Mouse (Mus musculus) embryonic fibroblast, embryonic 13.5 days (primary cell): ENCODE measurements around the gene Myo18a.

Experiments
- CTCF ChIP-seq: IDR thresholded peaks from 2 replicates; pipeline ENCODE4 v1.5.1; 2011; ENCODE audit warnings: mild to moderate bottlenecking, control low read depth, low read length, moderate library complexity, borderline replicate concordance; ENCODE audit not compliant: insufficient read depth
- POLR2A ChIP-seq: IDR thresholded peaks from 2 replicates; pipeline ENCODE4 v1.6.1; 2011; ENCODE audit warnings: low read depth, mild to moderate bottlenecking, control low read depth, low read length, moderate library complexity

GRCm38 (mm10) chr11:77828163-77828562 lies 65.1 kb downstream of the Myo18a start:
- TF ChIP-seq CTCF (no peak; the same call in 1 of the 2 replicates), POLR2A (no peak)
